Mouse (Mus musculus): ENCODE measurements around the gene Ffar3.

- TF ChIP-seq POLR2A (IDR thresholded peaks at IDR 0.05; ENCODE audit: borderline replicate concordance, extremely low read depth, insufficient read depth, insufficient read length, poor library complexity, severe bottlenecking): no peak
- no peak for TF ChIP-seq CTCF (IDR thresholded peaks at IDR 0.05; ENCODE audit: borderline replicate concordance, extremely low read depth, insufficient read depth, insufficient read length)
Measured at GRCm38 (mm10) chr7:30832261-30832660, 23.7 kb downstream of the Ffar3 start.

All from brain, embryonic 14.5 days (tissue).